Mouse (Mus musculus) midbrain, embryonic 12.5 days (tissue): ENCODE measurements around the gene Kcng1. TPM values are rescaled to one million over a fixed set of nuclear protein-coding genes. Genes with fewer than 3 reads are reported as not detected.

Experiments used
- ATAC-seq: fragments of 200-750 bp; cut with Nextera tagmentation; 2 replicates; pipeline ENCODE4 v1.8.0; 2017; ENCODE audit warnings: low read depth, moderate TSS enrichment, moderate library complexity; ENCODE audit not compliant: low FRiP score
- H3K27ac ChIP-seq: fragments of 300-500 bp; sonication (generic); replicated peaks from 2 replicates; pipeline ENCODE4 v1.5.1; 2016; ENCODE audit warnings: mild to moderate bottlenecking
- H3K27me3 ChIP-seq: fragments of 300-500 bp; sonication (generic); 2 replicates; pipeline ENCODE4 v1.6.1; 2016; ENCODE audit warnings: mild to moderate bottlenecking
- H3K36me3 ChIP-seq: fragments of 300-500 bp; sonication (generic); 2 replicates; pipeline ENCODE4 v1.6.1; 2016
- H3K4me1 ChIP-seq: fragments of 300-500 bp; sonication (generic); 2 replicates; pipeline ENCODE4 v1.6.1; 2016
- H3K4me2 ChIP-seq: fragments of 300-500 bp; sonication (generic); replicated peaks from 2 replicates; pipeline ENCODE4 v1.6.1; 2016; ENCODE audit warnings: mild to moderate bottlenecking, moderate library complexity
- H3K4me3 ChIP-seq: fragments of 300-500 bp; sonication (generic); 2 replicates; pipeline ENCODE4 v1.5.1; 2016; ENCODE audit warnings: mild to moderate bottlenecking
- H3K9ac ChIP-seq: fragments of 300-500 bp; sonication (generic); replicated peaks from 2 replicates; pipeline ENCODE4 v1.6.1; 2016; ENCODE audit warnings: mild to moderate bottlenecking, moderate library complexity
- H3K9me3 ChIP-seq: fragments of 300-500 bp; sonication (generic); 2 replicates; pipeline ENCODE4 v1.6.1; 2016; ENCODE audit warnings: mild to moderate bottlenecking
- WGBS: fragments of 180-500 bp; shearing (Covaris S2); methylation state at CpG from one replicate; pipeline ENCODE4 v1.1.7; 2016; 5-methylcytosine and 5-hydroxymethylcytosine counted together
- polyA plus RNA-seq: library from polyadenylated mRNA; unstranded; fragments of >200 nt; fragmentation: Nextera tagmentation; extraction: Ambion mirVana; gene quantifications from 2 replicates; pipeline ENCODE4 v1.2.1, GENCODE M21; 2016

The Kcng1 gene
- polyA plus RNA-seq, 1 experiment from 2014 or later = 2.3 TPM

DNA sequence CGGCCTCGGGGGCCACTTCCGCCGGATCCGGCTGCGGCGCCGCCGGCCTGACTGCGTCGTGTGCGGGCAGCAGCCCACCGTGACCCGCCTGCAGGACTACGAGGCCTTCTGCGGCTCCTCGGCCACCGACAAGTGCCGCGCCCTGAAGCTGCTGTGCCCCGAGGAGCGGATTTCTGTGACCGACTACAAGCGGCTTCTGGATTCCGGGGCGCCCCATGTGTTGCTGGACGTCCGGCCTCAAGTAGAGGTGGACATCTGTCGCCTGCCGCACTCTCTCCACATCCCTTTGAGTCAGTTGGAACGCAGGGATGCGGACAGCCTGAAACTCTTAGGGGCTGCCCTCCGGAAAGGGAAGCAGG, 50.1 kb downstream of the Kcng1 start:
- Histone ChIP-seq H3K36me3 (peaks cover 23% of the 10 kb centered on the region; the same call in 1 of the 2 replicates), H3K27me3 (no peaks in the 10 kb centered on the region), H3K9ac (peak overlapping the region; percentile 97), H3K27ac (no peak overlapping the region), H3K4me3 (peak overlapping the region; percentile 100), H3K9me3 (no peaks in the 10 kb centered on the region), H3K4me1 (peaks cover 28% of the 10 kb centered on the region), H3K4me2 (peak overlapping the region; percentile 100)
- 62% methylated on average over 33 of the region's 33 CpGs for WGBS
- no peak for ATAC-seq

GRCm38 (mm10) chr2:168230773-168231470, 50.6 kb downstream of the Kcng1 start:
- Histone ChIP-seq H3K4me3 (peak overlapping the region; percentile 100), H3K27ac (peak overlapping the region; percentile 91), H3K4me2 (peak overlapping the region; percentile 100), H3K9ac (peak overlapping the region; percentile 97), H3K27me3 (no peaks in the 10 kb centered on the region), H3K36me3 (peaks cover 26% of the 10 kb centered on the region), H3K9me3 (no peaks in the 10 kb centered on the region), H3K4me1 (peaks cover 28% of the 10 kb centered on the region)
- WGBS = 5% methylated on average over 96 of the region's 105 CpGs
- peak; percentile 73 for ATAC-seq

- no peaks in the 10 kb centered on the region for H3K9me3 ChIP-seq
- WGBS = under 1% methylated on average over 73 of the region's 73 CpGs
- H3K27ac ChIP-seq = peak within 1 kb of the TSS; percentile 91
These were observed 51.4 kb downstream of the Kcng1 start, which contains the start of the genes Gm20716, Dpm1 and Mocs3 for GRCm38 (mm10) chr2:168230026-168230728. Gene Gm20716, minus strand, starts transcription at chr2:168230364. Gene Dpm1, minus strand, starts transcription at chr2:168230591. Gene Mocs3, plus strand, starts transcription at chr2:168230622.

DNA sequence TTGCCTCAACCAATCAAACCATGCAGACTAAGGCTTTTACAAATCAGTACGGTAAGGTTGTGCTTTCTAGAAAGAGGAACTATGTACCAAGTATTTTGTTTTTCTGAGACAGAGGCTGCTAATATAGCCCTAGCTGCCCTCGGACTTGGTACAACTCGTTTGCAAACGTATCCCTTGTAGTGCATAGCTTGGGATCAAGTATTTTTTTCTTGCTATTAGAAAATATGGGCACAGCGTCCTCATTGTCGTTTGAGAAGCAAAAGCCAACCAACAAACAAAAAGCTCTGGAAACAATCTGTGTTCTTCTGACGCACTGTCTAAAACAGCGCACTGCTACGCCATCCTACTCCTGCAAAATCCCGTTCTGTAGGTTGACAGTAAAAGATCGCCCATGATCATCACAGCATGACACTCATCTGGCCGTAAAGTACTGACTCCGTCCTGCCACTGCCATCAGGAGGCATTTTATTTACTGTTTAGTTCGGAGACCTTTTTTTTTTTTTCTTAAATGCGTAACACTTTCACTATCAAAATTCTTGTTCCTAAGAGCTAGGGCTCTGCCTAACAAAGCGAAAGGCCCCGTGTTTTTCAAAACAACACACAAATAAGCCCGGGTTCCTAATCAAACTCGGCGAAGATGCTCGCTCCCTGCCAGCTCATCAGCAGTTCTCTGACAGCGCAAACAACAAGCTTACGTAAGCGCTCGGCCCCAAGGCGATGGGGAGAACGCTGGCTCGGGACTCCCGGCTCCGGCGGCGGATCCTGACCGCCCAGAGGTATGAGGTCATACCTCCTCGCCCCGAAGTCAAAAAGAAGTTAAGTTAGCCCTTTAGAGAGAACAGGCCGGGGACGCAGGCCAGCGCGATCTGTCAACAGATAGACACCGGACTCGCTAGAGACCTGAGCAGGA, 52.2 kb downstream of the Kcng1 start:
- 23% methylated on average over 41 of the region's 41 CpGs for WGBS
- Histone ChIP-seq H3K4me2 (peak overlapping the region; percentile 100), H3K9me3 (no peaks in the 10 kb centered on the region), H3K4me3 (peak overlapping the region; percentile 100), H3K27me3 (no peaks in the 10 kb centered on the region), H3K27ac (peak overlapping the region; percentile 91), H3K9ac (peak overlapping the region; percentile 97), H3K36me3 (peaks cover 42% of the 10 kb centered on the region), H3K4me1 (peaks cover 28% of the 10 kb centered on the region)
- ATAC-seq = no peak

More at GRCm38 (mm10) chr2:168230026-168230728, 51.4 kb downstream of the Kcng1 start, which contains the start of the genes Gm20716, Dpm1 and Mocs3:
- Histone ChIP-seq H3K4me3 (peak within 1 kb of the TSS; percentile 100), H3K4me1 (peaks cover 28% of the 10 kb centered on the region), H3K36me3 (peaks cover 34% of the 10 kb centered on the region), H3K4me2 (peak within 1 kb of the TSS; percentile 100), H3K27me3 (no peaks in the 10 kb centered on the region), H3K9ac (peak within 1 kb of the TSS; percentile 97)
- ATAC-seq = peak; percentile 89

DNA sequence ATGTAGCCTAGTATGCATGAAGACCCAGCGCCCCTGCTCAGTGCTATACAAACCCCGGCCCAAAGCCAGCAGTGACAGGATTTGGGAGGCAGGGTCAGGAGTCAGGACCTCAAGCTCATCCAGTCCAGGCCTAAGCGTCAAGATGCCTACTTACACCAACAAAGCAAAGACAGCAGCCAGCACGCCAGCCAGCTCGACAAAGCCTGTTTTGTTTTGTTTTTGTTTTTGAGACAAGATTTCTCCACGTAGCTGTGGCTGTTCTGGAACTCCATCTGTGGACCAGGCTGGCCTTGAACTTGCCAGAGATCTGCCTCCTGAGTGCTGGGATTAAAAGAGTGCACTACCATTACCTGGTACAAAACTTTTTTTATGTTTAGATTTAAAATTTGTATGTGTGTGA, 58.2 kb downstream of the Kcng1 start:
- Histone ChIP-seq H3K4me3 (no peak overlapping the region), H3K9me3 (no peaks in the 10 kb centered on the region), H3K4me1 (peaks cover 3% of the 10 kb centered on the region), H3K9ac (no peak overlapping the region; the same call in 1 of the 2 replicates), H3K27me3 (no peaks in the 10 kb centered on the region), H3K36me3 (peaks cover 74% of the 10 kb centered on the region), H3K27ac (no peak overlapping the region), H3K4me2 (no peak overlapping the region)
- WGBS = 87% methylated on average over 6 of the region's 6 CpGs
- ATAC-seq = no peak

DNA sequence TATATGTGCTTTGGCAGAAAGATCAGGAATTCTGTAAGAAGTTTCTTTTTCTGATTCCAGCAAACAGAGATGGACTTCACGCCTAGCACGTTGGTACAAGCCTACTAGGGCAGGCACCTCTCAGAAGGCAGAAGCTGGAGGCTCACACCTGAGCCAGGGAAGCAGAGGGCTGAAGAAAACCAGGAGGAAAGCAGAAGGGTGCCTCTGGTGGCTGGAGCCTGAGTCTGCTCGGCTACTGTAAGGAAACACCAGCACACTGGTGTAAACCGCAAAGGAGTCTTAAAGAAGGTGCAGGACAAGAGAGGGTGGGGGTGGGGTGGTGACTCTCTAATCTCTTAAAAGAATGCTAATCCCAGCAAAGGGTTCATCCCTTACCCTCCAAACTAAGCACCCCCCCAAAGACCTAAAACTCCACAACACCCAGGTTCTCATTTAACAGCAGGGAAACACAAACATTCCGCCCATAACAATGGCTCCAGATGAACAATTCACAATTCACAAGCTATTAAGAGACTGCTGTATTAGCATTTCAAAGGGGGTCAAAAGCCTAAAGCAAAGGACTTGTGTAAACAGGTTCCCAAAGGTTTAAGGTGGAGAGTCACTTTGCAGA, 67.6 kb downstream of the Kcng1 start:
- Histone ChIP-seq H3K9me3 (no peaks in the 10 kb centered on the region), H3K4me1 (no peaks in the 10 kb centered on the region), H3K27ac (no peak overlapping the region), H3K36me3 (peaks cover 87% of the 10 kb centered on the region), H3K4me3 (no peak overlapping the region), H3K27me3 (no peaks in the 10 kb centered on the region), H3K9ac (no peak overlapping the region), H3K4me2 (no peak overlapping the region)
- no peak for ATAC-seq
- WGBS = 34% methylated on average over 5 of the region's 5 CpGs

Other genes with a start within 250 kb of the Kcng1 start
- gene Pard6b, start 200.7 kb downstream of the Kcng1 start, polyA plus RNA-seq = 8.6 and 11.4 TPM in 2 replicates
- gene Adnp, start 74.6 kb downstream of the Kcng1 start, polyA plus RNA-seq = 7.5 and 8.7 TPM in 2 replicates
- gene Gm20716, start 51.4 kb downstream of the Kcng1 start, polyA plus RNA-seq = 23.6 and 24.7 TPM in 2 replicates
- gene Dpm1, start 51.1 kb downstream of the Kcng1 start, polyA plus RNA-seq = 87.5 and 99.0 TPM in 2 replicates
- gene Mocs3, start 51.1 kb downstream of the Kcng1 start, polyA plus RNA-seq = 11.3 and 11.7 TPM in 2 replicates